Mouse (Mus musculus): ENCODE measurements around the gene Msl2. TPM values are rescaled to one million over a fixed set of nuclear protein-coding genes. Genes with fewer than 3 reads are reported as not detected.
A peak's percentile ranks its signal among the peaks of the same experiment; 100 is the strongest.

Gene Msl2
- polyA plus RNA-seq, 1 experiment from 2014 or later = 3.8 TPM

DNA sequence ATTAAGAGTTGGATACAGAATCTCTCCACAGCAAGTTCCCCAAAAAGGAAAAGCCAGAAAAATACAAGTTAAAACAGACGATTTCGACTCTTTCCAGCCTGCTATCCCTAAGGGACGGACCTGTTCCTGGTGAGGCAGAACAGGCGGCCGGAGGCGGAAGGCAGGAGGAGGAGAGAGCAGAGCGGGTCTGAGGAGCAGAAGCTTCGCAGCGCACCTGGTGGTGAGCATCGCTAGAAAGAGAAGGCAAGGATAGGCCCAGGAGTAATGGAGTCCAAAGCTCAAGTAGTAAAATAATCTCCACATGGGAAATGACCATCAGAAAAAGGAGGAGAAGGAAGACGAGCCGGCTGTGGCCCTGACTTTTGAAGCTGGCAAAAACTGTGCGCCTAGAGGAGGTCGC is 20.6 kb upstream of the Msl2 start:
- Histone ChIP-seq H3K27me3 (ENCODE audit: low read depth, poor library complexity, severe bottlenecking) (no peaks in the 10 kb centered on the region), H3K4me3 (no peak overlapping the region), H3K36me3 (no peaks in the 10 kb centered on the region), H3K27ac (replicated peaks) (no peak overlapping the region), H3K4me1 (no peaks in the 10 kb centered on the region), H3K9me3 (replicated peaks) (no peaks in the 10 kb centered on the region)
- no peak for DNase-seq (ENCODE audit: low spot score)
- WGBS = 73% methylated on average over 14 of the region's 14 CpGs

DNA sequence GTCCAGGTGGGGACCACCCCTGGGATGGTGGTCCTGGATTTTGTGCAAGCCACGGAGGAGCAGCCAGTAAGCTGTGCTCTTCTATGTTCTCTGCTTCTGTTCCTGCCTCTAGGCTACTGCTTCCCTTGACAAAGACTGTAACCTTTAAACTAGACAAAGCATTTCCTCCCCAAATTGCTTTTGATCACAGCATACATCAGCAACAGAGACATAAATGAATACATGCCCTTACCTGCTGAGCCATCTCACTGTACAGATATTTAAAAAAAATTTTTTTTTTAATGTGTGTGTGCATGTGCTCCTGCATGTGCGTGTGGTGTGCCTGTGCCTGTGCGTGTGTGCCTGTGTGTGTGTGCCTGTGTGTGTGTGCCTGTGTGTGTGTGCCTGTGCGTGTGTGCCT is 16.7 kb upstream of the Msl2 start:
- Histone ChIP-seq H3K36me3 (no peaks in the 10 kb centered on the region), H3K9me3 (replicated peaks) (0 out of 2 replicates have a peak, but pooled peaks cover 2% of the 10 kb centered on the region), H3K27me3 (ENCODE audit: low read depth, poor library complexity, severe bottlenecking) (no peaks in the 10 kb centered on the region), H3K4me1 (no peaks in the 10 kb centered on the region), H3K4me3 (no peak overlapping the region), H3K27ac (replicated peaks) (no peak overlapping the region)
- 97% methylated on average over 4 of the region's 4 CpGs for WGBS
- no peak for DNase-seq (ENCODE audit: low spot score)

DNA sequence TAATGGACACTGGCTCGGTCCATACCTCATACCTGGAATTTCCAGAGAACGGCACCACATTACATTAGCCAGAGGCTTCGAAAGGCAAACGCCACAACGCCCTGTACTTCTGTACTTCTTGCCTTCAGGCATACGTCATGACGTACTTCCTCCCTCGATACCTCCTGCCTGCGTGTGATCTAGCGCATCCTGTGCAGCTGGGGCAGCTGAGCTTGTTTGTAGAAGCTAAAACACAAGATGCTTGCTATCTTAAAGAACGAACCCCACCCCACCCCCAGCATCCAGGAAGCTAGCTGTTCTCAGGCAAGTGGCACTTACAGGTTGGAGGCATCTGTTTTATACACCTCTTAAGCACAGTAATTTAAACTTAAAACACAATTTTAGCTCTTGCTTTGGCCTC is 12.9 kb upstream of the Msl2 start:
- no peak overlapping the region for H3K4me3 ChIP-seq
- peaks cover 8% of the 10 kb centered on the region for H3K4me1 ChIP-seq
- no peaks in the 10 kb centered on the region for H3K27me3 ChIP-seq (ENCODE audit: low read depth, poor library complexity, severe bottlenecking)
- no peak overlapping the region for H3K27ac ChIP-seq (replicated peaks)
- WGBS = 81% methylated on average over 11 of the region's 11 CpGs
- H3K36me3 ChIP-seq = no peaks in the 10 kb centered on the region
- DNase-seq (ENCODE audit: low spot score) = no peak
- 0 out of 2 replicates have a peak, but pooled peaks cover 2% of the 10 kb centered on the region for H3K9me3 ChIP-seq (replicated peaks)

DNA sequence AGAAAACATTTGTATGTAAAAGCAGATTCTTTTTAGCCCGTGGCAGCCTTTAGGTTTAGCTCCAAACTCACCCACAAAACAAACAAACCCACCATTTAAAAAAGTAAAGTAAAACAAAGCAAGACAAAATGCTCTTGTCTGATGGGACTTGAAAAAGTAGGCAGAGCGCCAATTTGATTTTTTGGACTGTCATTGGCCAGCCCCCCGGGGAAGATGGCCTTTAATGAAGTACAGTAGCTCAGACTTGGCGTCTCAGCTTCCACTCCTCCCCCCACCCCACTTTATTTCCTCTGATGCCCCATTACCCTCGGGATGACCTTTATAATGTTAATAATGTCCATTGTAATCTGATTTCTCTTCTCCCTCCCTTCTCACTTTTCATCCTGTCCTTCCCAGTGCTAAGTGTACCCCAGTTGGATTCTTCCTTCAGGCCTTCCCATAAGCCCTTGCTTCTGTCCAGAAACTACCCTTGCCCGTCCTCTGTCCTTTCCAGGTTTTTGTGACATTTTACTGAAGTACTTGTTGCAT is 11.6 kb upstream of the Msl2 start:
- Histone ChIP-seq H3K27ac (replicated peaks) (no peak overlapping the region), H3K36me3 (no peaks in the 10 kb centered on the region), H3K27me3 (ENCODE audit: low read depth, poor library complexity, severe bottlenecking) (no peaks in the 10 kb centered on the region), H3K4me3 (no peak overlapping the region), H3K9me3 (replicated peaks) (0 out of 2 replicates have a peak, but pooled peaks cover 2% of the 10 kb centered on the region), H3K4me1 (peaks cover 8% of the 10 kb centered on the region)
- no peak for DNase-seq (ENCODE audit: low spot score)
- 74% methylated on average over 6 of the region's 6 CpGs for WGBS

DNA sequence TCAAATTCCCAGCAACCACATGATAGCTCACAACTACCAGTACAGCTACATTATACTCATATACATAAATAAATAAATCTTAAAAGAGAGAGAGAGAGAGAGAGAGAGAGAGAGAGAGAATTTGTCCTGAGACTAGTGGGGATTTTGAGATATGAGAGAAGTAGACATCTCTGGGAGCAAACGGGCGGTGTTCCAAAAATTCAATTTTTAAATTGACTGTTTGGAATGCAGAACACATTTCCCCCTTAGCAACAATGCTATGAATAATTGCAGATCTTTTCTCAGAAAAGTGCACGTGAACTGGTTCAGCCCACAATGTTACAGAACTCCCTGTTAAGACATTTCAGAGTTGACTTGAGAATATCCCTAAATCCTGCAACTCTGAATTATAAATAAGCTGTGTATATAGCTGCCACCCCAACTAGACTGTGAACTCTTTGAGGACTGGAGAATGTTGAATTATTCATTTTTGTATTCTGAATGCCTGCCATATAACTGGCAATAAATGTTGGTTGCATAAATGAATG is 8.8 kb upstream of the Msl2 start:
- WGBS = 90% methylated on average over 3 of the region's 3 CpGs
- no peak for DNase-seq (ENCODE audit: low spot score)
- Histone ChIP-seq H3K4me1 (peaks cover 8% of the 10 kb centered on the region), H3K9me3 (replicated peaks) (no peaks in the 10 kb centered on the region), H3K27ac (replicated peaks) (no peak overlapping the region), H3K4me3 (no peak overlapping the region), H3K36me3 (no peaks in the 10 kb centered on the region), H3K27me3 (ENCODE audit: low read depth, poor library complexity, severe bottlenecking) (no peaks in the 10 kb centered on the region)

DNA sequence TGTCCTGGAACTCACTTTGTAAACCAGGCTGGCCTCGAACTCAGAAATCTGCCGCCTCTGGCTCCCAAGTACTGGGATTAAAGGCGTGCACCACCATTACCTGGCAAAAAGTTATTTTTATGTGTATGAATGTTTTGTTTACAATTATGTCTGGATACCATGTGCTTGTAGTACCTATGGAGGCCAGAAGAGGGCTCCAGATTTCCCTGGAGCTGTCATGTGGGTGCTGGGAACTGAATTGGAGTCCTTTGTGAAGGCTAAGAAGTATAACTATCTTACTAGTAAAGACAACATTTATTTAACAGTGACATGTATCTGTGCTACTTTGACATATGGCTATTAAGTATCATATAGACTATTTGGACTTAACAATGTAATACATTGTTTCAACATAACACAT is 4.1 kb upstream of the Msl2 start:
- WGBS = 95% methylated on average over 3 of the region's 3 CpGs
- H3K27me3 ChIP-seq (ENCODE audit: low read depth, poor library complexity, severe bottlenecking) = no peaks in the 10 kb centered on the region
- H3K4me3 ChIP-seq = no peak overlapping the region
- no peaks in the 10 kb centered on the region for H3K9me3 ChIP-seq (replicated peaks)
- no peak for DNase-seq (ENCODE audit: low spot score)
- H3K36me3 ChIP-seq = no peaks in the 10 kb centered on the region
- H3K4me1 ChIP-seq = peaks cover 13% of the 10 kb centered on the region
- H3K27ac ChIP-seq (replicated peaks) = no peak overlapping the region

DNA sequence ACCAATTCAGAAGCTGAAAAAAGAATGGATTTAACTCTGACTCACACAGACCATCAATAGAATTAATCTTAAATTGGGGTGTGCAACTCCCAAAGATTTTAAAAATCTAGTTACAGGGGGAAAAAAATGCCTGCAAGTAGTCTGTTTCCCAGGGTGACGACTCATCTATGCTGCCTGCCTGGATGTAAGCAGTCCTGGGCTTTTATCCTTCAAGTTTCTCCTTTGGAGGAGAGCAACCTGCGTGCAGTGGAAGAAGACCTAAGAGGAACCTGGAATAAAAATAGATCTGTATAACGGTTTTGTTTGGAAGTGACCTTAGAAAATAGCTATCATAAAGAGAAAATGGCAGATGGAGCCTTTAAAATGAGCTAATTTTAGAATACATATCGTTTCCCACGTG is 1.4 kb upstream of the Msl2 start:
- no peaks in the 10 kb centered on the region for H3K27me3 ChIP-seq (ENCODE audit: low read depth, poor library complexity, severe bottlenecking)
- no peak for DNase-seq (ENCODE audit: low spot score)
- WGBS = 55% methylated on average over 5 of the region's 5 CpGs
- no peaks in the 10 kb centered on the region for H3K36me3 ChIP-seq
- 0 out of 2 replicates have a peak overlapping the region, but pooled peaks have one; percentile 75 for H3K4me3 ChIP-seq
- H3K27ac ChIP-seq (replicated peaks) = no peak overlapping the region
- H3K9me3 ChIP-seq (replicated peaks) = no peaks in the 10 kb centered on the region
- H3K4me1 ChIP-seq = peaks cover 24% of the 10 kb centered on the region

DNA sequence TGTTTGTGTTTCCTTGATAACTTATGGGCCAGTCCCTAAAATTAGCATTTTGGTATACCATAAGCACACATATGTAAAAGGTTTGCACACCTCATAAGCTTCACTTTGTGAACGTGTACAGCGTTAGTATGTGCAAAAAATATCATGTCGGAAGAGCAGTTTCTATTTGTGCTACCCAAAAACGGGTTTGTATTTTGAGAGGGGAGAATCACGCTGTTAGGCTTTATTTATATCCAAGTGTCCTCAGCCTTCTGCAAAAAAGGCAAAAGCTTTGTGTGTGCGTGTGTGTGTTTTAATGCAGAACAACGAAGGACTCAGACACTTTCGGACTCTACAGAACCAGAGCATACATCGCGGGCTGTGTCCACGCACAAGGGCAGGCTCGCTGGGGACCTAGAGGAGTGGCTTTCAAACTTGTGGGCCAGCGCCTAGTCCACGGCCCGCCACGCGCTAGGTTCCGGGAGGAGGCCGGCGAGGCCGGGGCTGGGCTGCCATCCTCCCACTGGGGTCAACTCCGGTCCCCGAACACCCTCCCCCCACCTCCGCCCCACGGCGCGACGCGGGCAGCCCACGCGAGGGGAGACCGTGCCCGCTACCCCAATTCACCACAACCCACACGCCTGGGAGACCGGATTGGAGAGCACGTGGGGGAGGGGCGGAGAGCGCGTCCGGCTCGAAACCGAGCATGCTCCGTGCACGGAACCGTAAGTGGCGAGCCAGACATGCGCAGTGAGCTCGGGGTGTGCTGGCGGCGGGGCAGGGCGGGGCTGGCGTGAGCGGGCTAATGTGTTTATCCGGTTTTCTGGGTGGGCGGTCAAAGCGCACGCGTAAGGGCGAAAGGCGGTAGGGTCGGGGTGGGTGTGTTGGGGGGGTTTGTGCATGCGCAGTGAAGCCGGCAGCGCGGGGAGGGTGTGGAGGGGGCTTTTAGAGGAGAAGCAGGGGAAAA is 587 bp upstream of the Msl2 start:
- H3K4me3 ChIP-seq = peak overlapping the region; percentile 75
- peaks cover 32% of the 10 kb centered on the region for H3K4me1 ChIP-seq
- peaks cover under 1% of the 10 kb centered on the region; the same call in 1 of the 2 replicates for H3K36me3 ChIP-seq
- H3K9me3 ChIP-seq (replicated peaks) = no peaks in the 10 kb centered on the region
- peak overlapping the region; percentile 97 for H3K27ac ChIP-seq (replicated peaks)
- 2% methylated on average over 65 of the region's 65 CpGs for WGBS
- peak; percentile 99 for DNase-seq (ENCODE audit: low spot score)
- no peaks in the 10 kb centered on the region for H3K27me3 ChIP-seq (ENCODE audit: low read depth, poor library complexity, severe bottlenecking)

DNA sequence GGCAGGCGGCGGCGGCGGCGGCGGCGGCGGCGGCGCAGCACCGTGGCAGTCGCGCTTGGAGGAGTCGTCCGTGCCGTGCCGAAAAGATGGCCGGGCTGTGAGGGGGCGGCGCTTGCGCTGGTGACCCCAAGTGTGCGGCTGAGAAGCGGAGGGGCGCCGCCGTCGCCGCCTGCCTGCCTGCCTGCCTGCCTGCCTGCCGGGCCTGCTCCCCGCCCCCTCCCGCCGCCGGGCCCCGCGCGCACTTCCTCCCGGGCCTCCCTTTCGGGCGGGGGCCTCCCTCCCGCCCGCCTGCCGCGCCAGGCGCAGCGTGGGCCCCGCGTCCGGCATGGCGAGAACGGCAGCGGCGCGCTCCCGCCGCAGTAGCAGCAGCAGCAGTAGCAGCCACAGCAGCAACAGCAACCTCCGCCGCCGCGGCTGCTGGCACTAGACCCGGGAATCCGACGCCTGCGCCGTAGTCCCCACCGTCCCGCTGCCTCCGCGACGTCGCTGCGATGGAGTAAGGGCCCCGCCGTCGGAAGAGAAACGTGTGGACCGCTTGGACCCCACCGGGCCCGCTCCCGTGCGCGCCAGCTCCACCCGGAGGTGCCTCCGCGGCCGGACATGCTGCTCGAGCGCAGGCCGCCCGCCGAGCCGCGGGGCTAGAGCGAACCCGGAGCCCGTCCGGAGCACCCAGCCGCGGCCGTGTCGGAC is 576 bp downstream of the Msl2 start:
- Histone ChIP-seq H3K4me3 (peak overlapping the region; percentile 75), H3K9me3 (replicated peaks) (no peaks in the 10 kb centered on the region), H3K27ac (replicated peaks) (peak overlapping the region; percentile 97), H3K36me3 (peaks cover 6% of the 10 kb centered on the region; the same call in 1 of the 2 replicates), H3K27me3 (ENCODE audit: low read depth, poor library complexity, severe bottlenecking) (no peaks in the 10 kb centered on the region), H3K4me1 (peaks cover 43% of the 10 kb centered on the region)
- DNase-seq (ENCODE audit: low spot score) = peak; percentile 82
- under 1% methylated on average over 80 of the region's 100 CpGs for WGBS

DNA sequence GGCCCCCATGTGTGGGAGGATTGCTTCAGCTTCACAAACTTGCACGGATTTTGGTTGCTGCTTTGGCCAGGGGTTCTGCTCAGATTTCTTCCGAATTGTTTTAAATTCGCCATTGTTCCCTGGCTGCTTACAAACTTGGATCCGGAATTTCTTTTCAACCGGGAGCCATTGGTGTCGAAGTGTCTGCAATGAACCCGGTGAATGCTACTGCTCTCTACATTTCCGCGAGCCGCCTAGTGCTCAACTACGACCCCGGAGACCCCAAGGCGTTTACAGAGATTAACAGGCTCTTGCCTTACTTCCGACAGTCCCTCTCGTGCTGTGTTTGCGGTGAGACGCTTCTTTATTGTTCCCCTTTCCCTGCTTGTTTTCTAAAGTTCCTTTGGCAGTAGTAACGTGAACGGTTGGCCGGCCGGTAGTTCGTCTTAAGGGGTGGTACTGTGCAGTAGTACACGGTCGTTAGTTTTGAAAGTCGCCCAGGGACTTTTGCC is 1.2 kb downstream of the Msl2 start:
- peaks cover 47% of the 10 kb centered on the region for H3K4me1 ChIP-seq
- peak overlapping the region; percentile 75 for H3K4me3 ChIP-seq
- peak; percentile 48 for DNase-seq (ENCODE audit: low spot score)
- under 1% methylated on average over 25 of the region's 25 CpGs for WGBS
- H3K27me3 ChIP-seq (ENCODE audit: low read depth, poor library complexity, severe bottlenecking) = no peaks in the 10 kb centered on the region
- peaks cover 11% of the 10 kb centered on the region for H3K36me3 ChIP-seq
- no peaks in the 10 kb centered on the region for H3K9me3 ChIP-seq (replicated peaks)
- H3K27ac ChIP-seq (replicated peaks) = peak overlapping the region; percentile 97

DNA sequence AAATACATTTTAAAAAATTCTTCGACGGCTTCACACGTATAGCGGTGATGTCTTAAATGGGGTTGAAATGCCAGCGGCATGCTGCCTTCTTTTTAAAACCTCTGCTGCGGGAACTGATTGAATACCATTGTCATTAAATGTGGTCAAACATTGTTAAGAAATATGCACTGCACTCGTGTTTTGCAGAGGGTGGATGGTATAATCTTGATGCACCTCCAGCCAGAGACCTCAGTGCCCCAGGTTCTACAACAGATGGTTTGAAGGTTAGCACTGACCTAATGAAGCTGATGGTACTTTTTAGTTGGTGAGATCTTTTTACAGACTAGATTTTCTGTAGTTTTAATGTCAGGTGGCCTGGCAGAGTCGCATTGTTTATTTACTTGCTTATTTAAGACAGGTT is 1.8 kb downstream of the Msl2 start:
- Histone ChIP-seq H3K27me3 (ENCODE audit: low read depth, poor library complexity, severe bottlenecking) (no peaks in the 10 kb centered on the region), H3K36me3 (peaks cover 12% of the 10 kb centered on the region), H3K9me3 (replicated peaks) (no peaks in the 10 kb centered on the region), H3K4me1 (peaks cover 48% of the 10 kb centered on the region), H3K4me3 (peak overlapping the region; percentile 75), H3K27ac (replicated peaks) (0 out of 2 replicates have a peak overlapping the region, but pooled peaks have one; percentile 97)
- DNase-seq (ENCODE audit: low spot score) = no peak
- WGBS = 1% methylated on average over 8 of the region's 8 CpGs

DNA sequence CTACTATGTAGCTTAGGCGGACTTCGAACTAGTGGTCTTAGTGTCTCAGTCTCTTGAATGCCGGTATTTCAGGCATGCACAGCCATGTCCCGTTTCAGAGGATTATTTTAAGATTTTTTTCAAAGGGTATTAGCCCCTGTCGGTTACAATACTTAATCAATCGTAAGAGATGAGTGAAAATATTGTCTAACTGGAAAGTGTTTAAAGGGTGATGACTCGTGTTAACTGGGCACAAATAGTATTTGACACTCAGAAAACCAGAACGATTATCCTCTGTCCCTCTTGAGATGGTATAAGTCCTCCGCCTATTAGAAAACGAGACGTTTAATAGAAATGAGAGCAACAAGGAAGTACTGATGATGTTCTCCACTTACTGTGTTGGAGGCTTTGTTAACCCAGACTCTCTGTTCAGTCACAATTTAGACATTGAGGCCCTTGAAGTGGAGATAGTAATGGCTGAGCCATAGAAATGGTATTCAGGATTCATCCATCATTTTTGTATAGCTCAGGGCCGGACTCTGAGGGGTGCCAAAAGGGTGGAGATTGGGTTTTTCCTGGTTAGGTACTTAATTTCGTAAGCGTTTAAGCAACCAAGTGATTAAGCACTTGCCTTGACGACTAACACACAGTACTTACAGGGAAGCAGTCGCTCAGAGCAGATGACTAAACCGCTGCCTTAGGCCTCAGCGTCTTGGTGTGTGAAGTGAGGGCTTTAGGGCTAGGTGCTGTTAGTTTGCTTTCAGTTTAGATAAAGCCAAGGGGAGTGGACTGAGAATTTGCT is 2.4 kb downstream of the Msl2 start:
- no peak for DNase-seq (ENCODE audit: low spot score)
- Histone ChIP-seq H3K36me3 (peaks cover 16% of the 10 kb centered on the region), H3K4me3 (peak overlapping the region; percentile 75), H3K27me3 (ENCODE audit: low read depth, poor library complexity, severe bottlenecking) (no peaks in the 10 kb centered on the region), H3K27ac (replicated peaks) (no peak overlapping the region), H3K4me1 (peaks cover 48% of the 10 kb centered on the region), H3K9me3 (replicated peaks) (no peaks in the 10 kb centered on the region)
- 3% methylated on average over 18 of the region's 18 CpGs for WGBS
